Mouse (Mus musculus) cerebellum, postnatal 4 days (tissue): ENCODE measurements around the gene Suco.
A peak's percentile ranks its signal among the peaks of the same experiment; 100 is the strongest.

Experiments used
- DNase-seq, 2 experiments: peaks; one replicate each; pipeline ENCODE4 v3.0.0; 2022; ENCODE audit warnings: low spot score in 2 of 2, mixed read lengths in 1 of 2

The Suco gene

GRCm38 (mm10) chr1:161876553-161877447 is at the start of gene Suco:
Suco (minus strand) TSS chr1:161876682.
- DNase-seq, result peak; percentile 97 to 99

GRCm38 (mm10) chr1:161925281-161925805 is 48.9 kb upstream of the Suco start:
- no peak for DNase-seq

GRCm38 (mm10) chr1:161924321-161924720 is 47.8 kb upstream of the Suco start:
- DNase-seq, result no peak

GRCm38 (mm10) chr1:161921928-161922327 is 45.4 kb upstream of the Suco start:
- DNase-seq, result no peak

GRCm38 (mm10) chr1:161920475-161921454 is 44.3 kb upstream of the Suco start:
- no peak for DNase-seq

- DNase-seq, result no peak
These were observed 43.1 kb upstream of the Suco start for GRCm38 (mm10) chr1:161919594-161919993.

GRCm38 (mm10) chr1:161918682-161919372 is 42.3 kb upstream of the Suco start:
- no peak for DNase-seq

- DNase-seq, result no peak
These were observed 41.5 kb upstream of the Suco start for GRCm38 (mm10) chr1:161917940-161918484.

GRCm38 (mm10) chr1:161916036-161916435 is 39.6 kb upstream of the Suco start:
- DNase-seq, result no peak

- no peak for DNase-seq
These were observed 37.1 kb upstream of the Suco start for GRCm38 (mm10) chr1:161913648-161913984.

GRCm38 (mm10) chr1:161912940-161913647 is 36.6 kb upstream of the Suco start:
- DNase-seq, result no peak

GRCm38 (mm10) chr1:161909074-161909473 is 32.6 kb upstream of the Suco start:
- no peak for DNase-seq

- no peak for DNase-seq
These were observed 31.4 kb upstream of the Suco start for GRCm38 (mm10) chr1:161907795-161908457.

- no peak for DNase-seq
These were observed 30.6 kb upstream of the Suco start for GRCm38 (mm10) chr1:161907111-161907510.

GRCm38 (mm10) chr1:161902692-161903452 is 26.4 kb upstream of the Suco start:
- DNase-seq, result no peak

GRCm38 (mm10) chr1:161900129-161900528 is 23.6 kb upstream of the Suco start:
- no peak for DNase-seq

GRCm38 (mm10) chr1:161897235-161897634 is 20.8 kb upstream of the Suco start:
- DNase-seq, result no peak

GRCm38 (mm10) chr1:161896130-161896529 is 19.6 kb upstream of the Suco start:
- no peak for DNase-seq

GRCm38 (mm10) chr1:161895014-161895413 is 18.5 kb upstream of the Suco start:
- no peak for DNase-seq
